Mouse (Mus musculus): Measurements from ENCODE around the gene Cnppd1. TPM values are rescaled to one million over a fixed set of nuclear protein-coding genes. Genes with fewer than 3 reads are reported as not detected.
A peak's percentile ranks its signal among the peaks of the same experiment; 100 is the strongest.

Cnppd1 gene
- polyA plus RNA-seq, 1 experiment from 2014 or later, result 40.4 TPM

DNA sequence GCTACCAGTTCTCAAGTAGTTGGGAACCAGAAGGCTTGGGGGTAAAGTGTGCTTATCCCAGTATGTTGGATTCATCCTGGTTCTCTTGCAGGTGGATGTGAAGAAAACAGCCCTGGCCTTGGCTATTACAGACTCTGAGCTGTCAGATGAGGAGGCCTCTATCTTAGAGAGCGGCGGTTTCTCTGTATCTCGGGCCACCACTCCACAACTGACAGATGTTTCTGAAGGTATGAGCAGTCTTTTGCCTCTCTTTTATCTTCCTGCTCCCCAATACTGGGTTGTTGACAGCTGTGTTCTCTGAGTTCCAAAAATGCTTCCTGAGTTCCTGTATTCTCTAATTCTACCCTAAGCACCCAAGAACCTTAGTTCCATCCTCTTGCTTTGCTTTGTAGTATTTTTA is 3.1 kb upstream of the Cnppd1 start:
- 90% methylated on average over 3 of the region's 3 CpGs for WGBS
- ATAC-seq (ENCODE audit: insufficient number of reproducible peaks, insufficient read depth, low FRiP score, low TSS enrichment, low read depth), result no peak

DNA sequence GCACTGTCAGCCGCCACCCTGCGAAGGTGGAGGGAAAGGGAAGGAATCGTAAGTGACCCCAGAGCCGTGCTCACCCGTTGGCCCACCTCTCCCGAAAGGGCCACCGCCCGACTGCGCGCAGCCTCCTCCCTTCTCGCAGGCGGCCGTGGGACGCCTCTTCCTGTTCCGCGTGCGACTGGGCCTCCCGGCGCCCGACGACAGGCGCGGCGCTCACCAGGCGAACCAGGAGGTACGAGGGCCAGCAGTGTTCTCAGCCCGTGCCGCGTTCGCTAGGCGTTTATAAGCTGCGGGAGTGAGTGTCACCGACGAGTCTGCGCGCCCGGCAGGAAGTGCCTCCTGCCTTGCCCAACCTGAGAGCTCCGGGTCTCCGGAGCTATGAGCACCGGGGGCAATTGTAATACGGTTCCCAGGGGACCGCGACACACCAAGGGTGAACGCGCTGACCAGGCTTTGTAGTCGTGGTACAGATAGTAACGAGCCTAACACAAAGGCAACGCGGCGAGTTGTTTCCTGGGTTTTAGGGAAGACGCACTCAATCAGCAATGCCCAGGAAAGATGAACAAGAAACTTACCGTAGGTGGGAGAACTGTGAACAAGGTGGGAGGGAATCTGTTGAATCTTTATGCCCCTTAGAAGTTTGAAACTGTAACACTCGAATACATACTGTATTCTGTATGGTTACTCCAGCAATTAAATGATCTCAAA is 873 bp downstream of the Cnppd1 start:
- Histone ChIP-seq H3K9ac (replicated peaks) (peak overlapping the region; percentile 95), H3K4me3 (replicated peaks) (peak overlapping the region; percentile 89), H3K27ac (peak overlapping the region; percentile 97), H3K4me1 (replicated peaks) (peaks cover 17% of the 10 kb centered on the region), H3K27me3 (no peaks in the 10 kb centered on the region), H3K36me3 (peaks cover 60% of the 10 kb centered on the region), H3K9me3 (no peaks in the 10 kb centered on the region), H3K4me2 (peak overlapping the region; percentile 87)
- under 1% methylated on average over 48 of the region's 53 CpGs for WGBS
- peak; percentile 38; the same call in 1 of the 2 replicates for ATAC-seq (ENCODE audit: insufficient number of reproducible peaks, insufficient read depth, low FRiP score, low TSS enrichment, low read depth)

More for the DNA sequence above, 3.1 kb upstream of the Cnppd1 start:
- peaks cover 54% of the 10 kb centered on the region for H3K36me3 ChIP-seq
- H3K9ac ChIP-seq (replicated peaks), result no peak overlapping the region
- H3K9me3 ChIP-seq, result no peaks in the 10 kb centered on the region
- H3K4me1 ChIP-seq (replicated peaks), result peaks cover 15% of the 10 kb centered on the region
- H3K27me3 ChIP-seq, result no peaks in the 10 kb centered on the region
- H3K4me3 ChIP-seq (replicated peaks), result no peak overlapping the region
- no peak overlapping the region for H3K27ac ChIP-seq
- no peak overlapping the region for H3K4me2 ChIP-seq

GRCm38 (mm10) chr1:75140601-75141190 is 1.8 kb downstream of the Cnppd1 start:
- H3K9me3 ChIP-seq, result no peaks in the 10 kb centered on the region
- 68% methylated on average over 4 of the region's 4 CpGs for WGBS
- H3K4me3 ChIP-seq (replicated peaks), result peak overlapping the region; percentile 89
- H3K27me3 ChIP-seq, result no peaks in the 10 kb centered on the region
- H3K36me3 ChIP-seq, result peaks cover 60% of the 10 kb centered on the region
- ATAC-seq (ENCODE audit: insufficient number of reproducible peaks, insufficient read depth, low FRiP score, low TSS enrichment, low read depth), result no peak
- H3K27ac ChIP-seq, result no peak overlapping the region
- peaks cover 17% of the 10 kb centered on the region for H3K4me1 ChIP-seq (replicated peaks)
- H3K9ac ChIP-seq (replicated peaks), result peak overlapping the region; percentile 95
- peak overlapping the region; percentile 87 for H3K4me2 ChIP-seq

GRCm38 (mm10) chr1:75138448-75138847 is 4.1 kb downstream of the Cnppd1 start:
- Histone ChIP-seq H3K4me2 (no peak overlapping the region), H3K27ac (no peak overlapping the region), H3K4me1 (replicated peaks) (peaks cover 9% of the 10 kb centered on the region), H3K36me3 (peaks cover 50% of the 10 kb centered on the region), H3K9ac (replicated peaks) (no peak overlapping the region), H3K9me3 (no peaks in the 10 kb centered on the region), H3K27me3 (no peaks in the 10 kb centered on the region), H3K4me3 (replicated peaks) (no peak overlapping the region)
- ATAC-seq (ENCODE audit: insufficient number of reproducible peaks, insufficient read depth, low FRiP score, low TSS enrichment, low read depth), result no peak
- 90% methylated on average over 2 of the region's 2 CpGs for WGBS

GRCm38 (mm10) chr1:75136730-75137129 is 5.8 kb downstream of the Cnppd1 start:
- Histone ChIP-seq H3K9me3 (no peaks in the 10 kb centered on the region), H3K4me1 (replicated peaks) (peaks cover 9% of the 10 kb centered on the region), H3K9ac (replicated peaks) (no peak overlapping the region), H3K36me3 (peaks cover 50% of the 10 kb centered on the region), H3K27me3 (no peaks in the 10 kb centered on the region), H3K4me2 (no peak overlapping the region; the same call in 1 of the 2 replicates), H3K27ac (no peak overlapping the region), H3K4me3 (replicated peaks) (no peak overlapping the region)
- ATAC-seq (ENCODE audit: insufficient number of reproducible peaks, insufficient read depth, low FRiP score, low TSS enrichment, low read depth), result no peak
- WGBS, result 52% methylated on average over 3 of the region's 3 CpGs

DNA sequence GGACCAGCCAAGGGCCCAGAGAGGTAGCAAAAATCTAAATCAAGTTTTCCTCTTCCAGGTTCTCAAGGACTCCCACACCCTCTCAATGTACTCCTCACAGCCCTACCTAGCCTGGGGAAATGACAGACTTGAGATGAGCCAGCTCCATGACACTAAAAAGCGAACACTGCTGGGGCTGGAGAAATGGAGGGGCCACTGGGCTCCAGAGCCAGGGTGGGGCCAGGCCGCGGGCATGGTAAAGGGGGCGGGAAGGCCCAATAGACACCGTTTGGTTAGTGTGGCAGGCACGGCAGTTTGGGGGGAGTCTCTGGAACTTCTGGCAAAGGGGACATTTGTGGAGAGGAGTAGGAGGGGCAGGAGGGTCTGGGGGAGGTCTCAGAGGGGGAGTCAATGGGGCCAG is 6.2 kb downstream of the Cnppd1 start:
- Histone ChIP-seq H3K4me1 (replicated peaks) (peaks cover 9% of the 10 kb centered on the region), H3K4me2 (no peak overlapping the region; the same call in 1 of the 2 replicates), H3K36me3 (peaks cover 50% of the 10 kb centered on the region), H3K4me3 (replicated peaks) (no peak overlapping the region), H3K27ac (no peak overlapping the region), H3K27me3 (no peaks in the 10 kb centered on the region), H3K9me3 (no peaks in the 10 kb centered on the region), H3K9ac (replicated peaks) (no peak overlapping the region)
- 76% methylated on average over 6 of the region's 6 CpGs for WGBS
- ATAC-seq (ENCODE audit: insufficient number of reproducible peaks, insufficient read depth, low FRiP score, low TSS enrichment, low read depth), result no peak

- Histone ChIP-seq H3K4me3 (replicated peaks) (no peak within 1 kb of the TSS), H3K36me3 (peaks cover 37% of the 10 kb centered on the region), H3K9ac (replicated peaks) (no peak within 1 kb of the TSS), H3K27ac (no peak within 1 kb of the TSS), H3K9me3 (no peaks in the 10 kb centered on the region), H3K27me3 (peaks cover 4% of the 10 kb centered on the region; the same call in 1 of the 2 replicates), H3K4me2 (no peak within 1 kb of the TSS), H3K4me1 (replicated peaks) (no peaks in the 10 kb centered on the region)
- WGBS, result 69% methylated on average over 12 of the region's 12 CpGs
- no peak for ATAC-seq (ENCODE audit: insufficient number of reproducible peaks, insufficient read depth, low FRiP score, low TSS enrichment, low read depth)
These were observed 8.9 kb downstream of the Cnppd1 start, which contains the start of gene Slc23a3 for GRCm38 (mm10) chr1:75133421-75134207. TSS of gene Slc23a3 (minus strand) at chr1:75133890.

- Histone ChIP-seq H3K9me3 (no peaks in the 10 kb centered on the region), H3K36me3 (no peaks in the 10 kb centered on the region), H3K27ac (no peak overlapping the region), H3K9ac (replicated peaks) (no peak overlapping the region), H3K4me2 (no peak overlapping the region), H3K4me1 (replicated peaks) (peaks cover 7% of the 10 kb centered on the region), H3K4me3 (replicated peaks) (no peak overlapping the region), H3K27me3 (peaks cover 4% of the 10 kb centered on the region; the same call in 1 of the 2 replicates)
- WGBS, result 79% methylated on average over 3 of the region's 3 CpGs
- ATAC-seq (ENCODE audit: insufficient number of reproducible peaks, insufficient read depth, low FRiP score, low TSS enrichment, low read depth), result no peak
These were observed 13.9 kb downstream of the Cnppd1 start for GRCm38 (mm10) chr1:75128641-75129040.

GRCm38 (mm10) chr1:75125418-75125817 is 17.1 kb downstream of the Cnppd1 start:
- no peaks in the 10 kb centered on the region for H3K9me3 ChIP-seq
- H3K4me1 ChIP-seq (replicated peaks), result peaks cover 7% of the 10 kb centered on the region
- peak overlapping the region; percentile 54 for H3K4me2 ChIP-seq
- H3K36me3 ChIP-seq, result no peaks in the 10 kb centered on the region
- peaks cover 4% of the 10 kb centered on the region; the same call in 1 of the 2 replicates for H3K27me3 ChIP-seq
- peak overlapping the region; percentile 97 for H3K27ac ChIP-seq
- peak overlapping the region; percentile 54 for H3K4me3 ChIP-seq (replicated peaks)
- H3K9ac ChIP-seq (replicated peaks), result peak overlapping the region; percentile 62; the same call in 1 of the 2 replicates
- no peak for ATAC-seq (ENCODE audit: insufficient number of reproducible peaks, insufficient read depth, low FRiP score, low TSS enrichment, low read depth)
- 36% methylated on average over 5 of the region's 5 CpGs for WGBS

- Histone ChIP-seq H3K9me3 (no peaks in the 10 kb centered on the region), H3K36me3 (no peaks in the 10 kb centered on the region), H3K27me3 (peaks cover 4% of the 10 kb centered on the region; the same call in 1 of the 2 replicates), H3K4me1 (replicated peaks) (peaks cover 7% of the 10 kb centered on the region), H3K9ac (replicated peaks) (peak within 1 kb of the TSS; percentile 62), H3K4me3 (replicated peaks) (peak within 1 kb of the TSS; percentile 54), H3K27ac (peak within 1 kb of the TSS; percentile 97), H3K4me2 (peak within 1 kb of the TSS; percentile 54)
- ATAC-seq (ENCODE audit: insufficient number of reproducible peaks, insufficient read depth, low FRiP score, low TSS enrichment, low read depth), result peak; percentile 94
- 1% methylated on average over 56 of the region's 56 CpGs for WGBS
These were observed 17.9 kb downstream of the Cnppd1 start, which contains the start of gene Nhej1 for GRCm38 (mm10) chr1:75124346-75125321. TSS of gene Nhej1 (minus strand) at chr1:75125200.
